Mouse (Mus musculus): ENCODE data around the gene Lekr1. TPM values are rescaled to one million over a fixed set of nuclear protein-coding genes. Genes with fewer than 3 reads are reported as not detected.

Lekr1 gene
- polyA plus RNA-seq (2015; fragmentation: Nextera tagmentation; extraction: Ambion mirVana), result 3.1 and 4.8 TPM in 2 replicates

DNA sequence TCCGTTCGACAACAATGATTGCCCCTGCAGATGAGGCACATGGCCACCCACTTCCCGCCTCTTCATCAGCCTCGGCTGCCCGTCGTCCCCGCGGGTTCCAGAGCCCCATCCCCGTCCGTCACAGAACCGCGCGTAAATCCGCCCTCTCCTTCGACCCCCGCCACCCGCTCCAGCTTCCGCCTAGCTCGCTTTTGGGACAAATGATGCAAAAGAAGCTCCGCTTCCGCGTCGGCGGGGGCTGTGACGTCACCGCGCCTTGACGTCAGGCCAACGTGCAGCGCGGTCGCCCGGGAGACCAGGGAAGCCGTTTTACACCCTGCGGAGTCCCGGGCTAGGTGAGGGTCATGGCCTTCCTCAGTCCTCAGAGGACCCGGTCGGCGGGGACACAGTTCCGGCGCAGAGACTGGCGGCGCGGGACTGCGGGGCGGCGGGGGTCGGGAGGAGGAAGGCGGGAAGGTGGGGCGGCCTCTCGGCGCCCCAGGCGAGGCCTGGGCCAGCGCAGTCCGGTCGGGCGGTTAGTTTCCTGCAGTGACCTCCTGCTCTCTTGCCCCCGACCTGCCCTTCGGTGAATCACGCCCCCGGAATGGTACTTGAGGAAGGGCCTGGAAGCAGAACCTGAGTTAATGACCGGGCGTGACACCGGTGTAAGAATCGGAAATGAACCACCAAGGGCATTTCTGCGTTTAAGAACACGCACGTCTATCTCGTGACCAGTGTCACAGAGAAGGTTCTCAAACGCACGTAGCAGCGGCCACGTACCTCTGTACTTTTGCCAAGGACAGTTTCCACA is at the start of gene Lekr1:
Gene Lekr1 (plus strand): TSS at position 252 of the 790 bp plus-strand sequence.

Small RNAs within 50 kb of the gene (microRNA-seq; reads per million reads assigned to microRNA genes)
- gene Mir8120, result not detected

Other genes with a start within 250 kb of the Lekr1 start
- gene Tiparp, start 137.8 kb upstream of the Lekr1 start, polyA plus RNA-seq (2015; fragmentation: Nextera tagmentation; extraction: Ambion mirVana), result 38.7 and 50.3 TPM in 2 replicates

All from urinary bladder, postnatal 0 days (tissue).